Mouse (Mus musculus): ENCODE measurements at regions not wholly inside any gene's neighbourhood (a gene's known extent, or its start where the extent isn't known, plus 50 kb on each side); places are given as distances from the start of the nearest gene placed in this dataset.

GRCm38 (mm10) chr5:39049141-39049540 lies 172.5 kb upstream of the Clnk start:
- Histone ChIP-seq H3K9me3 (no peaks in the 10 kb centered on the region), H3K27me3 (ENCODE audit: insufficient read depth, poor library complexity, severe bottlenecking) (no peaks in the 10 kb centered on the region), H3K4me3 (no peak overlapping the region), H3K36me3 (no peaks in the 10 kb centered on the region), H3K4me1 (no peaks in the 10 kb centered on the region), H3K27ac (no peak overlapping the region)
- DNase-seq (ENCODE audit: low spot score) = no peak
- 55% methylated on average over 2 of the region's 2 CpGs for WGBS

- H3K27me3 ChIP-seq (ENCODE audit: insufficient read depth, poor library complexity, severe bottlenecking) = no peaks in the 10 kb centered on the region
- no peaks in the 10 kb centered on the region for H3K9me3 ChIP-seq
- H3K36me3 ChIP-seq = no peaks in the 10 kb centered on the region
- H3K27ac ChIP-seq = no peak overlapping the region
- no peaks in the 10 kb centered on the region for H3K4me1 ChIP-seq
- DNase-seq (ENCODE audit: low spot score) = no peak
- 88% methylated on average over 2 of the region's 2 CpGs for WGBS
- no peak overlapping the region for H3K4me3 ChIP-seq
Measured at GRCm38 (mm10) chr5:39040467-39040866, 163.9 kb upstream of the Clnk start.

- no peaks in the 10 kb centered on the region for H3K36me3 ChIP-seq
- H3K27ac ChIP-seq = no peak overlapping the region
- DNase-seq (ENCODE audit: low spot score) = no peak
- H3K4me3 ChIP-seq = no peak overlapping the region
- no peaks in the 10 kb centered on the region for H3K27me3 ChIP-seq (ENCODE audit: insufficient read depth, poor library complexity, severe bottlenecking)
- 80% methylated on average over 4 of the region's 4 CpGs for WGBS
- H3K9me3 ChIP-seq = no peaks in the 10 kb centered on the region
- no peaks in the 10 kb centered on the region for H3K4me1 ChIP-seq
Measured at GRCm38 (mm10) chr5:39023241-39023640, 146.6 kb upstream of the Clnk start.

GRCm38 (mm10) chr5:39000643-39001042 lies 124.0 kb upstream of the Clnk start:
- no peaks in the 10 kb centered on the region for H3K9me3 ChIP-seq
- no peak overlapping the region for H3K27ac ChIP-seq
- no peaks in the 10 kb centered on the region for H3K27me3 ChIP-seq (ENCODE audit: insufficient read depth, poor library complexity, severe bottlenecking)
- DNase-seq (ENCODE audit: low spot score) = no peak
- WGBS = 70% methylated on average over 4 of the region's 4 CpGs
- H3K4me1 ChIP-seq = no peaks in the 10 kb centered on the region
- no peak overlapping the region for H3K4me3 ChIP-seq
- H3K36me3 ChIP-seq = no peaks in the 10 kb centered on the region

GRCm38 (mm10) chr5:38999700-39000099 lies 123.1 kb upstream of the Clnk start:
- WGBS = 64% methylated on average over 2 of the region's 2 CpGs
- Histone ChIP-seq H3K27ac (no peak overlapping the region), H3K36me3 (no peaks in the 10 kb centered on the region), H3K9me3 (no peaks in the 10 kb centered on the region), H3K4me1 (no peaks in the 10 kb centered on the region), H3K27me3 (ENCODE audit: insufficient read depth, poor library complexity, severe bottlenecking) (no peaks in the 10 kb centered on the region), H3K4me3 (no peak overlapping the region)
- no peak for DNase-seq (ENCODE audit: low spot score)

- H3K27me3 ChIP-seq (ENCODE audit: insufficient read depth, poor library complexity, severe bottlenecking) = no peaks in the 10 kb centered on the region
- 68% methylated on average over 6 of the region's 6 CpGs for WGBS
Measured at GRCm38 (mm10) chr5:38972397-38973159, 96.0 kb upstream of the Clnk start.

GRCm38 (mm10) chr5:38970497-38970896 lies 93.9 kb upstream of the Clnk start:
- Histone ChIP-seq H3K9me3 (no peaks in the 10 kb centered on the region), H3K4me3 (no peak overlapping the region), H3K4me1 (no peaks in the 10 kb centered on the region), H3K36me3 (no peaks in the 10 kb centered on the region), H3K27me3 (ENCODE audit: insufficient read depth, poor library complexity, severe bottlenecking) (no peaks in the 10 kb centered on the region), H3K27ac (no peak overlapping the region)
- 74% methylated on average over 4 of the region's 4 CpGs for WGBS
- no peak for DNase-seq (ENCODE audit: low spot score)

More at GRCm38 (mm10) chr5:38972397-38973159, 96.0 kb upstream of the Clnk start:
- Histone ChIP-seq H3K4me3 (no peak overlapping the region), H3K4me1 (no peaks in the 10 kb centered on the region), H3K9me3 (no peaks in the 10 kb centered on the region), H3K36me3 (no peaks in the 10 kb centered on the region), H3K27ac (no peak overlapping the region)
- no peak for DNase-seq (ENCODE audit: low spot score)

- WGBS = 45% methylated on average over 1 of the region's 1 CpGs
- Histone ChIP-seq H3K27ac (no peak overlapping the region), H3K9me3 (no peaks in the 10 kb centered on the region), H3K4me1 (no peaks in the 10 kb centered on the region), H3K4me3 (no peak overlapping the region), H3K36me3 (no peaks in the 10 kb centered on the region), H3K27me3 (ENCODE audit: insufficient read depth, poor library complexity, severe bottlenecking) (no peaks in the 10 kb centered on the region)
- no peak for DNase-seq (ENCODE audit: low spot score)
Measured at GRCm38 (mm10) chr5:38967010-38967409, 90.4 kb upstream of the Clnk start.

GRCm38 (mm10) chr5:38964445-38964844 lies 87.8 kb upstream of the Clnk start:
- Histone ChIP-seq H3K4me1 (no peaks in the 10 kb centered on the region), H3K36me3 (no peaks in the 10 kb centered on the region), H3K27me3 (ENCODE audit: insufficient read depth, poor library complexity, severe bottlenecking) (no peaks in the 10 kb centered on the region), H3K4me3 (no peak overlapping the region), H3K9me3 (no peaks in the 10 kb centered on the region), H3K27ac (no peak overlapping the region)
- no peak for DNase-seq (ENCODE audit: low spot score)

GRCm38 (mm10) chr5:38950520-38951288 lies 74.1 kb upstream of the Clnk start:
- no peak overlapping the region for H3K4me3 ChIP-seq
- no peak overlapping the region for H3K27ac ChIP-seq
- no peaks in the 10 kb centered on the region for H3K36me3 ChIP-seq
- no peaks in the 10 kb centered on the region for H3K9me3 ChIP-seq
- H3K27me3 ChIP-seq (ENCODE audit: insufficient read depth, poor library complexity, severe bottlenecking) = no peaks in the 10 kb centered on the region
- no peaks in the 10 kb centered on the region for H3K4me1 ChIP-seq
- WGBS = 71% methylated on average over 9 of the region's 9 CpGs
- no peak for DNase-seq (ENCODE audit: low spot score)

- H3K9me3 ChIP-seq = no peaks in the 10 kb centered on the region
- no peak overlapping the region for H3K27ac ChIP-seq
- H3K4me3 ChIP-seq = no peak overlapping the region
- DNase-seq (ENCODE audit: low spot score) = no peak
- no peaks in the 10 kb centered on the region for H3K36me3 ChIP-seq
- no peaks in the 10 kb centered on the region for H3K27me3 ChIP-seq (ENCODE audit: insufficient read depth, poor library complexity, severe bottlenecking)
- WGBS = 79% methylated on average over 5 of the region's 5 CpGs
- H3K4me1 ChIP-seq = no peaks in the 10 kb centered on the region
Measured at GRCm38 (mm10) chr5:38945903-38946686, 69.5 kb upstream of the Clnk start.

GRCm38 (mm10) chr5:38932382-38933079 lies 55.9 kb upstream of the Clnk start:
- WGBS = 45% methylated on average over 7 of the region's 7 CpGs
- Histone ChIP-seq H3K36me3 (no peaks in the 10 kb centered on the region), H3K9me3 (no peaks in the 10 kb centered on the region), H3K4me1 (no peaks in the 10 kb centered on the region), H3K4me3 (no peak overlapping the region), H3K27ac (no peak overlapping the region), H3K27me3 (ENCODE audit: insufficient read depth, poor library complexity, severe bottlenecking) (no peaks in the 10 kb centered on the region)
- no peak for DNase-seq (ENCODE audit: low spot score)

Data from heart, embryonic 10.5 days (tissue).